Mouse (Mus musculus) layer of hippocampus, postnatal 25 days (tissue): Measurements from ENCODE around the gene Timp2. TPM values are rescaled to one million over a fixed set of nuclear protein-coding genes. Genes with fewer than 3 reads are reported as not detected.

Source experiments
- DNase-seq, 2 experiments: peaks; one replicate each; pipeline ENCODE4 v3.0.0; 2022; ENCODE audit warnings: mixed read lengths in 2 of 2, low spot score in 1 of 2; ENCODE audit errors: extremely low spot score in 1 of 2
- total RNA-seq, 2 experiments: library from RNA; stranded (reverse); gene quantifications; 2 replicates each; pipeline ENCODE4 v1.2.3; 2021

The Timp2 gene
- total RNA-seq, 2 experiments from 2014 or later, result 183 to 222 TPM

DNA sequence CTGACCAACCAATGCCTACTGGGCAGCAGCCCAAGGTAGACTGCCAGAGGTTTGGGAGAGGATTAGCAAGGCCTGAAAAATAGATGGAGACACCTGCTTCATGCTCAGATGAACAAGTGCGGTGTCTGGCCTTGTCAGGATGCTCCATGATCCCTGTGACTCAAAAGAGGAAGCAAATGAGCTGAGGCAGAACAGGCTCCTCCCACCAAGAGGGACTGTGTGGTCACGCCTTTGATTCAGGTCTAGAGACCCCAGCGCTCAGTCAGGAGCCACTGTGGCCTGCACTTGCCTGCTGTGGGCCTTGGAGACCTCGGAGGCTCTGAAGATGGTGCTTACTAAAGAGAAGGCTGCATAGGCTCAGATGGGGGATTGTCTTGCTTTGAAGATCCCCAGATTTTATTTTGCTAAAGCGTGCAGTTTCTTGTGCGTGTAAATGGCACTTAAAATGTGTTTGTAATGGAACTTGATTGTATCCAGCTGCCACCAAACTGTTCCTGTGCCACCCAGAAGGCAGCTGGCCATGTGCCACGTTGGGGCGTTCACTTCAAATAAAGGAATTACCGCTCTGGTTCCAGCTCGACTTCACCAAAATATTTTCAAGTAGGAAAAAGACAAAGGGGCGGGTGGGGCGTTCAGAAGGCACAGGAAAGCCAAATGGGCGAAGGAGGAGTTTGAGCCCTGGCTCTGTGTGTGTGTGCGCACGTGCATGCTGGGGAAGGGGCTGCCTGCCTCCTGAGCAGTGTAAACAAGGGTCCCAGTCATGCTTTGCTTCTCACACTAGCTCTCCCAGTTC, 101.2 kb downstream of the Timp2 start:
- peak; percentile 44 to 69 for DNase-seq

DNA sequence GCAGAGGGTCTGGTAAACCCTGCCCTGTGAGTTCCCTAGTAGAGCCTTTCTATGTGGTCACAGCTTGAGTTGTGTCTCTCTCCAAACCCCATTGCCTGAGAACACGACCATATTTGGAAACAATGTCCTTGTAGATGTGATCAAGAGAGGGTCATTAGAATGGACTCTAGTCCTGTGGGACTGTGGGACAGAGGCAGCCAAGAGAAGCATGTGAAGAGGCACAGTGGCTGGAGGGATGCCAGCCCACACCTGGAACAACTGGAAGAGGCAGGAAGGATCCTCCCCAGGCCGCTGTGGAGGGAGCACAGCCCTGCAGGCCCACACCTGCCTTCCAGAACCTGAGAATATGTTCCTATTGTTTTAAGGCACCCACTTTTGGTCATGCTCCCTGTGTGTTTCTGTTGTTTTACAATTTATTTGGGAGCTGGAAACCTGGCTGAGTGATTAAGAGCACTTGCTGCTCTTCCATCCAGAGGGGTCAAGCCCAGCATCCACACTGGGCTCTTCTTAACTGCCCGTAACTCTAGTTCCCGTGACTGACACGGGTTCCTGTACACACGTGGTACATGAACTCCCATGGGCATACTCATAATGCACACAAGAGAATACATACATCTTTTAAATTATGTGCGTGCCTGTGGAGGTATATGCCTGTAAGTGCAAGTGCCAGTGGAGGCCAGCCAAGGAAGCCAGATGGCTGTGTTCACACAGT, 101.9 kb downstream of the Timp2 start:
- no peak for DNase-seq

Other genes starting within 250 kb of the Timp2 start
- under 1 TPM in 1 of 2 experiments, not detected in 1; 0.49 TPM for gene Dnah17, start 225.1 kb downstream of the Timp2 start, total RNA-seq
- 10 to 100 TPM; 96.3 to 99.2 TPM for gene Cyth1, start 107.1 kb downstream of the Timp2 start, total RNA-seq
- gene Usp36, start 65.5 kb downstream of the Timp2 start, total RNA-seq, result 10 to 100 TPM; 20.3 to 26.7 TPM
- under 1 TPM; 0.57 to 0.99 TPM for gene Cep295nl, start 13.2 kb downstream of the Timp2 start, total RNA-seq
- 10 to 100 TPM; 13.5 to 14.2 TPM for gene Lgals3bp, start 46.4 kb upstream of the Timp2 start, total RNA-seq
- 10 to 100 TPM; 38.7 to 39.0 TPM for gene Cant1, start 63.3 kb upstream of the Timp2 start, total RNA-seq
- gene C1qtnf1, start 72.5 kb upstream of the Timp2 start, total RNA-seq, result 1 to 10 TPM; 2.7 to 3.2 TPM
- 10 to 100 TPM; 12.3 to 14.1 TPM for gene Engase, start 121.1 kb upstream of the Timp2 start, total RNA-seq